Mouse (Mus musculus) stomach, postnatal 0 days (tissue): ENCODE measurements around the gene Herc1.

Experiments
- CTCF ChIP-seq: IDR thresholded peaks from 2 replicates; pipeline ENCODE4 v1.5.1; 2016; ENCODE audit warnings: antibody characterized with exemption, low read depth, mild to moderate bottlenecking, moderate library complexity
- EP300 ChIP-seq: optimal IDR thresholded peaks from 2 replicates; pipeline ENCODE3; 2016; ENCODE audit warnings: antibody characterized with exemption

- no peak for TF ChIP-seq EP300
- TF ChIP-seq CTCF: no peak
Observed at GRCm38 (mm10) chr9:66501248-66501647, 151.0 kb downstream of the Herc1 start.
